Mouse (Mus musculus): ENCODE data around the gene Ift46.

DNA sequence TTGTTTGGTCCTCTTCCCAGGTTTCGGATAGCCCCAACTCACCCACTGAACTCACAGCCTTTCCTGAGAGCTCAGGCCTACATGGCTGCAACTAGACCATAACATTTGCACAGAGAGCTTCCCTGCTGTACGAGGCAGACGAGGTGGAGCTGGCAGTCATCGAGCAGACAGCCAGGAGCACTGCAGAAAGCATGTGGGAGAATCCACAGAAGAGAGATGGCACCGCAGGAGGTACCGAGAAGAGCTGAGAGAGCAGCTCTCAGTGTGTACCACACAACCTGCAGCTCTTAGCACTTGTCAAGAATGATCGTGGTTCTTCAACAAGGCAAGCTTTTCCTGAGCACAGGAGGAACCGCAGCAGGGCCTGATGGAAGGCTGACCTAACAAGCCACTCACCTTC is 46.5 kb downstream of the Ift46 start:
- TF ChIP-seq CTCF (conservative IDR thresholded peaks at IDR 0.05; ENCODE audit: low read length) (no peak), POU5F1 (IDR thresholded peaks at IDR 0.05; ENCODE audit: borderline replicate concordance, low read length) (no peak)

Data from E14TG2a.4 (cell line).